Mouse (Mus musculus): ENCODE measurements around the gene Dexi. TPM values are rescaled to one million over a fixed set of nuclear protein-coding genes. Genes with fewer than 3 reads are reported as not detected.

Dexi gene
- polyA plus RNA-seq, 1 experiment = 20.8 TPM

DNA sequence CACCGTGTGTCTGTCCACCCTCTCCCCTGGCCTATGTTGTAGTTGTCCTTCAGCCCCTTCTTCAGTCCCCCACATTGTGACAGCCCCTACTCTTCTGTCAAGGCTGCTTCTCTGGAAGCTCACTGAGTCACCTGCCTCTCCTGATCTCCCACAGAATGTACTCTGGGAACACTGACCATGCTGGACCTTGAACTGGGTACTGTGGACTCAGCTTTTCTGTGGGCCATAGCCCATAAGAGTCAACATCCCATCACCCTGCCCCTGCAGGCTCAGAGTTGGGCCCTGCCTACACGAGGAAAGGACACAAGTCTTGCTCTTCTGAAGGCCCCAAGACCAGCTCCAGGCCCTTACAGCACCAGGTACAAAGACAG, 17.3 kb downstream of the Dexi start:
- Histone ChIP-seq H3K79me2 (ENCODE audit: control insufficient read depth, insufficient read depth) (no peaks in the 10 kb centered on the region), H3K4me2 (ENCODE audit: low read depth) (no peak overlapping the region), H3ac (ENCODE audit: control insufficient read depth, insufficient read length) (no peak overlapping the region), H3K36me3 (ENCODE audit: control insufficient read depth, insufficient read depth) (no peaks in the 10 kb centered on the region), H3K4me3 (no peak overlapping the region), H3K27me3 (ENCODE audit: control insufficient read depth, insufficient read depth, insufficient read length) (no peaks in the 10 kb centered on the region)
- TF ChIP-seq SRF (IDR thresholded peaks at IDR 0.05; ENCODE audit: control insufficient read depth, insufficient read length, low read depth) (no peak), TCF12 (IDR thresholded peaks at IDR 0.05; ENCODE audit: insufficient read depth, poor library complexity, severe bottlenecking) (no peak), POLR2A (IDR thresholded peaks at IDR 0.05; ENCODE audit: insufficient read length, low read depth) (no peak)

GRCm38 (mm10) chr16:10524866-10525609, 17.8 kb downstream of the Dexi start:
- H3K4me3 ChIP-seq = no peak overlapping the region
- no peak for TF ChIP-seq MAX (IDR thresholded peaks at IDR 0.05; ENCODE audit: low read depth)
- TF ChIP-seq TCF3 (IDR thresholded peaks at IDR 0.05; ENCODE audit: insufficient read length, low read depth) = no peak
- no peak for TF ChIP-seq USF1 (IDR thresholded peaks at IDR 0.05; ENCODE audit: low read depth)
- TF ChIP-seq POLR2A (IDR thresholded peaks at IDR 0.05; ENCODE audit: insufficient read length, low read depth) = no peak
- TF ChIP-seq MYOD1 (IDR thresholded peaks at IDR 0.05; ENCODE audit: control insufficient read depth in 1 of 3, insufficient read length in 2 of 3, low read depth in 2 of 3) = no peak
- no peak for TF ChIP-seq E2F4 (IDR thresholded peaks at IDR 0.05; ENCODE audit: insufficient read depth)
- TF ChIP-seq CEBPB (IDR thresholded peaks at IDR 0.05; ENCODE audit: insufficient read depth, poor library complexity, severe bottlenecking) = no peak
- no peak for TF ChIP-seq TCF12 (IDR thresholded peaks at IDR 0.05; ENCODE audit: insufficient read depth, poor library complexity, severe bottlenecking)
- TF ChIP-seq POLR2AphosphoS2 (IDR thresholded peaks at IDR 0.05; ENCODE audit: insufficient read length, low read depth) = no peak
- no peak for TF ChIP-seq MYOG (IDR thresholded peaks at IDR 0.05; ENCODE audit: control insufficient read depth in 1 of 3, insufficient read depth in 1 of 3, insufficient read length in 2 of 3, low read depth in 2 of 3)
- no peak for TF ChIP-seq SRF (IDR thresholded peaks at IDR 0.05; ENCODE audit: control insufficient read depth, insufficient read length, low read depth)
- no peak overlapping the region for H3K4me2 ChIP-seq (ENCODE audit: low read depth)
- no peak overlapping the region for H3ac ChIP-seq (ENCODE audit: control insufficient read depth, insufficient read length)
- no peaks in the 10 kb centered on the region for H3K27me3 ChIP-seq (ENCODE audit: control insufficient read depth, insufficient read depth, insufficient read length)
- H3K36me3 ChIP-seq (ENCODE audit: control insufficient read depth, insufficient read depth) = no peaks in the 10 kb centered on the region
- no peaks in the 10 kb centered on the region for H3K79me2 ChIP-seq (ENCODE audit: control insufficient read depth, insufficient read depth)

GRCm38 (mm10) chr16:10523650-10524049, 19.2 kb downstream of the Dexi start:
- H3K79me2 ChIP-seq (ENCODE audit: control insufficient read depth, insufficient read depth) = no peaks in the 10 kb centered on the region
- H3K27me3 ChIP-seq (ENCODE audit: control insufficient read depth, insufficient read depth, insufficient read length) = no peaks in the 10 kb centered on the region
- H3ac ChIP-seq (ENCODE audit: control insufficient read depth, insufficient read length) = no peak overlapping the region
- no peak for TF ChIP-seq MAX (IDR thresholded peaks at IDR 0.05; ENCODE audit: low read depth)
- no peak for TF ChIP-seq MYOD1 (IDR thresholded peaks at IDR 0.05; ENCODE audit: control insufficient read depth in 1 of 3, insufficient read length in 2 of 3, low read depth in 2 of 3)
- TF ChIP-seq USF1 (IDR thresholded peaks at IDR 0.05; ENCODE audit: low read depth) = no peak
- no peak for TF ChIP-seq TCF3 (IDR thresholded peaks at IDR 0.05; ENCODE audit: insufficient read length, low read depth)
- TF ChIP-seq TCF12 (IDR thresholded peaks at IDR 0.05; ENCODE audit: insufficient read depth, poor library complexity, severe bottlenecking) = no peak
- TF ChIP-seq REST (IDR thresholded peaks at IDR 0.05; ENCODE audit: insufficient read depth, insufficient read length) = no peak
- no peak for TF ChIP-seq MYOG (IDR thresholded peaks at IDR 0.05; ENCODE audit: control insufficient read depth in 1 of 3, insufficient read depth in 1 of 3, insufficient read length in 2 of 3, low read depth in 2 of 3)
- no peak for TF ChIP-seq SRF (IDR thresholded peaks at IDR 0.05; ENCODE audit: control insufficient read depth, insufficient read length, low read depth)
- TF ChIP-seq POLR2A (IDR thresholded peaks at IDR 0.05; ENCODE audit: insufficient read length, low read depth) = no peak
- TF ChIP-seq POLR2AphosphoS2 (IDR thresholded peaks at IDR 0.05; ENCODE audit: insufficient read length, low read depth) = no peak
- TF ChIP-seq E2F4 (IDR thresholded peaks at IDR 0.05; ENCODE audit: insufficient read depth) = no peak
- no peak for TF ChIP-seq CEBPB (IDR thresholded peaks at IDR 0.05; ENCODE audit: insufficient read depth, poor library complexity, severe bottlenecking)
- H3K4me2 ChIP-seq (ENCODE audit: low read depth) = no peak overlapping the region
- H3K4me3 ChIP-seq = no peak overlapping the region
- H3K36me3 ChIP-seq (ENCODE audit: control insufficient read depth, insufficient read depth) = no peaks in the 10 kb centered on the region

GRCm38 (mm10) chr16:10522811-10523210, 20.0 kb downstream of the Dexi start:
- no peak for TF ChIP-seq POLR2AphosphoS2 (IDR thresholded peaks at IDR 0.05; ENCODE audit: insufficient read length, low read depth)
- TF ChIP-seq TCF12 (IDR thresholded peaks at IDR 0.05; ENCODE audit: insufficient read depth, poor library complexity, severe bottlenecking) = no peak
- no peak for TF ChIP-seq TCF3 (IDR thresholded peaks at IDR 0.05; ENCODE audit: insufficient read length, low read depth)
- no peak for TF ChIP-seq CEBPB (IDR thresholded peaks at IDR 0.05; ENCODE audit: insufficient read depth, poor library complexity, severe bottlenecking)
- TF ChIP-seq MYOD1 (IDR thresholded peaks at IDR 0.05; ENCODE audit: control insufficient read depth in 1 of 3, insufficient read length in 2 of 3, low read depth in 2 of 3) = no peak
- TF ChIP-seq POLR2A (IDR thresholded peaks at IDR 0.05; ENCODE audit: insufficient read length, low read depth) = no peak
- no peak for TF ChIP-seq SRF (IDR thresholded peaks at IDR 0.05; ENCODE audit: control insufficient read depth, insufficient read length, low read depth)
- TF ChIP-seq MYOG (IDR thresholded peaks at IDR 0.05; ENCODE audit: control insufficient read depth in 1 of 3, insufficient read depth in 1 of 3, insufficient read length in 2 of 3, low read depth in 2 of 3) = no peak
- no peak for TF ChIP-seq USF1 (IDR thresholded peaks at IDR 0.05; ENCODE audit: low read depth)
- Histone ChIP-seq H3ac (ENCODE audit: control insufficient read depth, insufficient read length) (no peak overlapping the region), H3K27me3 (ENCODE audit: control insufficient read depth, insufficient read depth, insufficient read length) (no peaks in the 10 kb centered on the region), H3K4me2 (ENCODE audit: low read depth) (no peak overlapping the region), H3K79me2 (ENCODE audit: control insufficient read depth, insufficient read depth) (no peaks in the 10 kb centered on the region), H3K36me3 (ENCODE audit: control insufficient read depth, insufficient read depth) (no peaks in the 10 kb centered on the region), H3K4me3 (no peak overlapping the region)

Data from myocyte (in vitro differentiated cells).